Mouse (Mus musculus) kidney, adult 2 months (tissue): Measurements from ENCODE around the gene Ip6k3. TPM values are rescaled to one million over a fixed set of nuclear protein-coding genes. Genes with fewer than 3 reads are reported as not detected.
A peak's percentile ranks its signal among the peaks of the same experiment; 100 is the strongest.

Experiments
- DNase-seq: peaks from one replicate; pipeline ENCODE4 v3.0.0; 2021
- H3K27ac ChIP-seq: fragments of 200-500 bp; 2 replicates; pipeline ENCODE4 v1.5.1; 2012; ENCODE audit warnings: low read depth, low read length, control low read depth, inconsistent platforms; ENCODE audit not compliant: insufficient read depth
- H3K27me3 ChIP-seq: fragments of 200-500 bp; replicated peaks from 2 replicates; pipeline ENCODE4 v1.6.1; 2012; ENCODE audit warnings: mild to moderate bottlenecking, moderate library complexity, low read length, inconsistent platforms; ENCODE audit not compliant: control insufficient read depth, insufficient read depth
- H3K36me3 ChIP-seq: fragments of 200-500 bp; 2 replicates; pipeline ENCODE4 v1.6.1; 2012; ENCODE audit warnings: mild to moderate bottlenecking, moderate library complexity, low read length, inconsistent platforms; ENCODE audit not compliant: control insufficient read depth, insufficient read depth
- H3K4me1 ChIP-seq: fragments of 200-500 bp; 2 replicates; pipeline ENCODE4 v1.6.1; 2011; ENCODE audit warnings: low read length; ENCODE audit not compliant: control insufficient read depth, insufficient read depth
- H3K4me3 ChIP-seq: fragments of 200-500 bp; 2 replicates; pipeline ENCODE4 v1.5.1; 2011; ENCODE audit warnings: mild to moderate bottlenecking, low read depth, low read length, control low read depth; ENCODE audit not compliant: insufficient read depth
- CTCF ChIP-seq: fragments of 200-500 bp; conservative IDR thresholded peaks from 2 replicates; pipeline ENCODE4 v1.5.1; 2011; ENCODE audit warnings: low read depth, mild to moderate bottlenecking, control low read depth, low read length, moderate library complexity, mixed read lengths; ENCODE audit not compliant: insufficient read depth, insufficient read length
- POLR2A ChIP-seq: fragments of 200-500 bp; IDR thresholded peaks from one replicate; pipeline ENCODE4 v1.6.1; 2011; ENCODE audit warnings: low read depth, low read length, control low read depth
- WGBS: fragments of 180-500 bp; shearing (Covaris S2); methylation state at CpG from one replicate; pipeline ENCODE4 v1.1.7; 2018; 5-methylcytosine and 5-hydroxymethylcytosine counted together
- polyA plus RNA-seq: library from polyadenylated mRNA; depleted of rRNA; stranded (reverse); fragments of >200 nt; gene quantifications from 2 replicates; pipeline ENCODE4 v1.2.3, GENCODE M21; 2012

The Ip6k3 gene
- polyA plus RNA-seq, 1 experiment = 1.1 TPM

- Histone ChIP-seq H3K4me3 (no peak overlapping the region), H3K4me1 (no peaks in the 10 kb centered on the region), H3K36me3 (no peaks in the 10 kb centered on the region), H3K27ac (no peak overlapping the region), H3K27me3 (no peaks in the 10 kb centered on the region)
- no peak for DNase-seq
- 30% methylated on average over 14 of the region's 14 CpGs for WGBS
- no peak for TF ChIP-seq CTCF
- no peak for TF ChIP-seq POLR2A
These were observed 7.7 kb upstream of the Ip6k3 start for GRCm38 (mm10) chr17:27175196-27175874.

GRCm38 (mm10) chr17:27173715-27174114, 6.1 kb upstream of the Ip6k3 start:
- no peaks in the 10 kb centered on the region for H3K4me1 ChIP-seq

GRCm38 (mm10) chr17:27172459-27172858, 4.9 kb upstream of the Ip6k3 start:
- no peak for TF ChIP-seq POLR2A
- no peak for TF ChIP-seq CTCF
- H3K27me3 ChIP-seq = no peaks in the 10 kb centered on the region
- no peaks in the 10 kb centered on the region for H3K36me3 ChIP-seq
- H3K4me1 ChIP-seq = no peaks in the 10 kb centered on the region
- no peak for DNase-seq
- no peak overlapping the region for H3K4me3 ChIP-seq
- no peak overlapping the region for H3K27ac ChIP-seq
- WGBS = 71% methylated on average over 9 of the region's 9 CpGs

More at GRCm38 (mm10) chr17:27173715-27174114, 6.1 kb upstream of the Ip6k3 start:
- no peak overlapping the region for H3K4me3 ChIP-seq
- no peaks in the 10 kb centered on the region for H3K27me3 ChIP-seq
- no peak for DNase-seq
- TF ChIP-seq POLR2A (no peak), CTCF (no peak)
- 75% methylated on average over 3 of the region's 3 CpGs for WGBS
- no peaks in the 10 kb centered on the region for H3K36me3 ChIP-seq
- no peak overlapping the region for H3K27ac ChIP-seq

- H3K4me1 ChIP-seq = no peaks in the 10 kb centered on the region
- no peak for DNase-seq
- H3K36me3 ChIP-seq = no peaks in the 10 kb centered on the region
- WGBS = 75% methylated on average over 5 of the region's 5 CpGs
- no peaks in the 10 kb centered on the region for H3K27me3 ChIP-seq
- TF ChIP-seq CTCF = no peak
- TF ChIP-seq POLR2A = no peak
- H3K27ac ChIP-seq = no peak overlapping the region
- no peak overlapping the region for H3K4me3 ChIP-seq
These were observed 3.5 kb upstream of the Ip6k3 start for GRCm38 (mm10) chr17:27171121-27171520.

DNA sequence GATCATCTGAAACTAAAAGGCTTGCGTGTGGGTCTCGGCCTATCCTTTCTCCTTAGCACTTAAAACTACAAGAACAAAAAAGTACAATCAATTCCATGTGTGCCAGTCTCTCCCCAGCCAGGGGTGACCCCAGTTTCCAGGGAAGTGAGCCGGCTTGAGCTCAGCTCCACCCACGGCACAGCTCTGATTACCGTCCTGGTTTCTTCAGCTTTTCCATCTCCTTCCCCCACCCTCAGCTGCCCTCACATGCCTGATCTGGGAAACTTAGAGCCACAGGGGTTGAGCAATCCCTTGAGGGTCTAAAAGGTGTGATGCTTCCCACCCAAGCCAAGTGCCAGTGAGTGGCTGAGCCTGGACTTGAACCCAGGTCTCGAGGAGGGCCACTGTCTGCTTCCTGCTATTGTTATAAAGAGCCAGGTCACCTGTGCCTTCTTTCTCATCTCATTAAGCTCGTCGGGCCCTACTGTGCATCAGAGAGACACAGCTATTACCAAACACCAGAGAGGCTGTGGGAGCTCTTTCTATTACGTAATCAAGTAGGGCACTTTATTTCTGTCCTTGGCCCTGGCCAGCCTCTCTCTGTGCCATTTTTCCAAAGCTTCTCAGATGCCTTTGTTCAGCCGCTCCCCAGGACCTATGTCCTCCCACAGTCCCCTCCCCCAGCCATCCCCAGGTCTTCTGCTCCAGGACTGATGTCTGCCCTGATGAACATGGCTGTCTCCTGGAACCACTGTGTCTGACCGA, 2.5 kb upstream of the Ip6k3 start:
- no peaks in the 10 kb centered on the region for H3K27me3 ChIP-seq
- no peak overlapping the region for H3K27ac ChIP-seq
- H3K4me3 ChIP-seq = no peak overlapping the region
- WGBS = 80% methylated on average over 11 of the region's 11 CpGs
- no peak for DNase-seq
- TF ChIP-seq POLR2A = no peak
- TF ChIP-seq CTCF = no peak
- no peaks in the 10 kb centered on the region for H3K4me1 ChIP-seq
- H3K36me3 ChIP-seq = no peaks in the 10 kb centered on the region

DNA sequence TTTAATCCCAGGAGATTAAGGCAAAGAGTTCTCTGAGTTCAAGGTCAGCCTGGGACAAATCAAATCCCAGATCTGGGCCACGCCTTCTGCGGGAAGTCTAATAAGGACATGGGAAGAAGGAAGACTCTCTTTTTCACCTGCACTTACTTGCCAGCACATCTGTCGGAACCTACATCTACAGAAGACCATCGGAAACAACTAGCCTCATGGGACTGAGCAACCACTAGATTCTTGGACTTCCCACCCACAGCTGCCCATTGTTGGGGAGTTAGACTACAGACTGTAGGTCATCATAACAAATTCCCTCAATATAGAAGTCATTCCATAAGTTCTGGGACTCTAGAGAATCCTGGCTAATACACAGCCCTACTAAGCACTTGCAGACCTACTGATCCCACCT, 974 bp upstream of the Ip6k3 start:
- WGBS = 97% methylated on average over 4 of the region's 4 CpGs

DNA sequence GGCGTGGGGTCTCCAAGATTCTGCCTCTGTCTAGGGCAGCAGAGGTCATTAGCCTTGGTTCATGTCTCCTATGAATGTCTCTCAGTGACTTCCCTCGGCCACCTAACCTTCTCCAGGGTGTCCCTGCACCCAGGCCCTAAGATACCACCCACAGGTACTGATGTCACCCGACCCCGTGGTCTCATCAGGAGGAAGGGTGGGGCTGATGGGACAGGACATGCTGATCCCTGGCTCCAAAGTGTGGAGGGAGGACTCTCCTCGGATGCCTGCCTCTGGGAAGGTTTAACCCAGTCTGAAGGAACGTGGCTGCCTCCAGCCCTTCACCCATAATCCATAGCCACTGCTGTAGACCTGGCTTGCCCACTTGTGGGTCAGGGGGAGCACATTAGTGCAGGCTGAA, 694 bp downstream of the Ip6k3 start:
- TF ChIP-seq CTCF (no peak), POLR2A (no peak)
- WGBS = 71% methylated on average over 6 of the region's 6 CpGs
- no peaks in the 10 kb centered on the region for H3K4me1 ChIP-seq
- no peaks in the 10 kb centered on the region for H3K27me3 ChIP-seq
- no peak overlapping the region for H3K27ac ChIP-seq
- H3K4me3 ChIP-seq = peak overlapping the region; percentile 12; the same call in 1 of the 2 replicates
- DNase-seq = no peak
- H3K36me3 ChIP-seq = no peaks in the 10 kb centered on the region

More for the DNA sequence above, 974 bp upstream of the Ip6k3 start:
- Histone ChIP-seq H3K36me3 (no peaks in the 10 kb centered on the region), H3K27ac (no peak overlapping the region), H3K4me1 (no peaks in the 10 kb centered on the region), H3K27me3 (no peaks in the 10 kb centered on the region), H3K4me3 (no peak overlapping the region)
- no peak for TF ChIP-seq POLR2A
- TF ChIP-seq CTCF = no peak
- no peak for DNase-seq
